Mouse (Mus musculus) bone marrow, adult 2 months (tissue): Measurements from ENCODE around the gene Rbp4. TPM values are rescaled to one million over a fixed set of nuclear protein-coding genes. Genes with fewer than 3 reads are reported as not detected.

Source experiments
- H3K27ac ChIP-seq: fragments of 200-500 bp; 2 replicates; pipeline ENCODE4 v1.5.1; 2012; ENCODE audit warnings: low read depth, mild to moderate bottlenecking, control low read depth, inconsistent platforms, low read length; ENCODE audit not compliant: control insufficient read depth, poor library complexity, insufficient read depth
- H3K4me1 ChIP-seq: fragments of 200-500 bp; 2 replicates; pipeline ENCODE4 v1.6.1; 2011; ENCODE audit warnings: low read length; ENCODE audit not compliant: control insufficient read depth, insufficient read depth
- H3K4me3 ChIP-seq: fragments of 200-500 bp; replicated peaks from 2 replicates; pipeline ENCODE3; 2011; ENCODE audit warnings: mild to moderate bottlenecking, low read depth, low read length, control low read depth; ENCODE audit not compliant: control insufficient read depth
- CTCF ChIP-seq: fragments of 200-500 bp; IDR thresholded peaks from 2 replicates; pipeline ENCODE4 v1.5.1; 2011; ENCODE audit warnings: low read length, control low read depth; ENCODE audit not compliant: control insufficient read depth, insufficient read depth
- POLR2A ChIP-seq: fragments of 200-500 bp; IDR thresholded peaks from 2 replicates; pipeline ENCODE4 v1.6.1; 2011; ENCODE audit warnings: low read depth, mild to moderate bottlenecking, control low read depth, low read length, borderline replicate concordance; ENCODE audit not compliant: control insufficient read depth
- WGBS: fragments of 180-500 bp; shearing (Covaris S2); methylation state at CpG from one replicate; pipeline ENCODE4 v1.1.7; 2018; 5-methylcytosine and 5-hydroxymethylcytosine counted together
- polyA plus RNA-seq: library from polyadenylated mRNA; stranded (reverse); fragments of >200 nt; gene quantifications from 2 replicates; pipeline ENCODE4 v1.2.4, GENCODE M21; 2011; ENCODE audit warnings: low replicate concordance; ENCODE audit not compliant: missing spikeins, insufficient read depth, insufficient read length

Gene Rbp4
- polyA plus RNA-seq: 2.9 and 23.0 TPM in 2 replicates

- no peak within 1 kb of the TSS for H3K27ac ChIP-seq
- H3K4me3 ChIP-seq: no peak within 1 kb of the TSS
- no peaks in the 10 kb centered on the region for H3K4me1 ChIP-seq
- no peak for TF ChIP-seq CTCF
- TF ChIP-seq POLR2A: no peak
- WGBS: 42% methylated on average over 6 of the region's 6 CpGs
Observed at GRCm38 (mm10) chr19:38125219-38125610, at the start of gene Rbp4. Rbp4 (minus strand) TSS chr19:38125281.

GRCm38 (mm10) chr19:38164633-38165032 lies 39.6 kb upstream of the Rbp4 start:
- no peak overlapping the region for H3K27ac ChIP-seq
- 35% methylated on average over 2 of the region's 2 CpGs for WGBS
- no peaks in the 10 kb centered on the region for H3K4me1 ChIP-seq
- no peak overlapping the region for H3K4me3 ChIP-seq
- TF ChIP-seq POLR2A (no peak), CTCF (no peak)

DNA sequence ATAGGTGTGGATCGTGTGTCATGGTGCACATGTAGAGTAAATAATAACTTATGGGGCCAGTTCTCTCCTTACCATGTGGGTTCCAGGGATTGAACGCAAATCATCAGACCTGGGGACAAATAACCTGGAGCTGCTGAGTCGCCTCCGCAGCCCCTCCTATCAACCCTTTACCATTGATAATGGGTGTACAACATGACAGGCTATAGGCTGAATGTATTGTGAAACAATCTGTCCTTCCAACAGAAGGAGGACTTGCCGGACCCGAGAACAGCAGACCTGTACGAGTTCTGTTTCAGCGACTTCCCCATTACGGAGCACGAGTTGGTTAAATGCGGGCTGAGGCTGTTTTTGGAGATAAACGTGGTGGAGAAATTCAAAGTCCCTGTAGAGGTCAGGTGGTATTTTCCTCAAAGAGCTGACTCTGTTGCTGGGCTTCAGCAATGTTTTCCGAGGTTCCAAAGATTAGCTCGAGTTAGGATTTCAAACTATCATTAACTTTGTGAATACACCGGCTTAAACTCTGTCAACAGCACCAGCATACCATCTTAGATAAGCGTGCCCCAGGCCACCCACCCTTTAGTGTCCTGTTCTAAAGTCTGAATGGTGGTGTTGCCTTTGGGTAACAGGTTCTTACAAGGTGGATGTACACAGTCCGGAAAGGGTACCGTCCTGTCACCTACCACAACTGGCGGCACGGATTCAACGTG lies 36.7 kb upstream of the Rbp4 start:
- Histone ChIP-seq H3K27ac (no peak overlapping the region), H3K4me1 (no peaks in the 10 kb centered on the region), H3K4me3 (no peak overlapping the region)
- 80% methylated on average over 21 of the region's 21 CpGs for WGBS
- TF ChIP-seq POLR2A: no peak
- no peak for TF ChIP-seq CTCF

GRCm38 (mm10) chr19:38156243-38156642 lies 31.2 kb upstream of the Rbp4 start:
- TF ChIP-seq POLR2A (no peak), CTCF (no peak)
- Histone ChIP-seq H3K4me3 (no peak overlapping the region), H3K4me1 (no peaks in the 10 kb centered on the region), H3K27ac (no peak overlapping the region)
- WGBS: 88% methylated on average over 1 of the region's 1 CpGs

DNA sequence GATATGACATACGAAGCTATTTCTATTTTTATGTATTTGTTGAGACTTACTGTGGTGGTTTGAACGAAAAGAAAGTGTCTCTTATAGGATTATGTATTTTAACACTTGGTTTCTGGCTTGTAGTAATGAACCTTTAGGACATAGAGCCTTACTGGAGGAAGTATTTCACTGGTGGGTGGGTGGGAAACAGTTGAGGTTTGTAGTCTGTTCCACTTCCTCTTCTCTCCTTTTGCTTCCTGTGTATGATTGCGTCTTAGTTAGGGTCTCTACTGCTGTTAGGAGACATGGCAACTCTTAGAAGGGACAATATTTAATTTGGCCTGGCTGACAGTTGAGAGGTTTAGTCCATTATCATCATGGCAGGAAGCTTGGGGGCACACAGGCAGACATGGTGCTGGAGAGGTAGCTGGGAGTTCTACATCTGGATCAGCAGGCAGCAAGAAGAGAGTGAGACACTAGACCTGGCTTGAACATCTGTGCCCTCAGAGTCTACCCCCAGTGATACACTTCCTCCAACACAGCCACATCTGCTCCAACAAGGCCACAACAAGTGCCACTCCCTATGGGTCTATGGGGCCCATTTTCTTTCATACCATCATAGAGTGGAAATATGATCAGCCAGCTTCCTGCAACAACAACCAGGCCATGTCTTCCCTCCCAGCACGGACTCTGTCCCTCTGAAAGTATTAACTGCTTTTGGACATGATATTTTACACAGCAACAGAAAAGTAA lies 18.6 kb upstream of the Rbp4 start:
- TF ChIP-seq CTCF (no peak), POLR2A (no peak)
- 10% methylated on average over 4 of the region's 4 CpGs for WGBS
- H3K4me1 ChIP-seq: no peaks in the 10 kb centered on the region; the same call in 1 of the 2 replicates
- H3K27ac ChIP-seq: no peak overlapping the region; the same call in 1 of the 2 replicates
- H3K4me3 ChIP-seq: no peak overlapping the region

DNA sequence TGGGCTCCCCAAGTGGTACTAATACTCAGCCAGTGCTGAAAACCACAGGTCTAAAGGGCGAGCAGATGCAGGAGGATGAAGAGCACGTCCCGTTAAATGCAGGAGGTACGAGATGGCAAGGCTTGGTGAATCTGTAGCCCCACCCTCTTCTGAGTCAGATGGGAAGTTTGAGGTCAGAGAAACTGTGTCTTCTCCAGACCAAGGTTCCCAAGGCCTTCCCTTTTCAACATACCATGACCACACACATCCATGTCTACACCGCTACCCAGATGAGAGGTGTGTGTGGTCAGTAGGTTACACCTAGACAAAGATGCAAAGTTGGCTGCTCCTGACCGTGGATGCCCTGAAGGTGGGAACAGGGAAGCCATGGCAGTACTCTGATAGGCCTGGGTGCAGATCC lies 9.7 kb upstream of the Rbp4 start:
- Histone ChIP-seq H3K27ac (no peak overlapping the region), H3K4me1 (no peaks in the 10 kb centered on the region), H3K4me3 (no peak overlapping the region)
- TF ChIP-seq CTCF (no peak), POLR2A (no peak)
- WGBS: 56% methylated on average over 6 of the region's 6 CpGs

DNA sequence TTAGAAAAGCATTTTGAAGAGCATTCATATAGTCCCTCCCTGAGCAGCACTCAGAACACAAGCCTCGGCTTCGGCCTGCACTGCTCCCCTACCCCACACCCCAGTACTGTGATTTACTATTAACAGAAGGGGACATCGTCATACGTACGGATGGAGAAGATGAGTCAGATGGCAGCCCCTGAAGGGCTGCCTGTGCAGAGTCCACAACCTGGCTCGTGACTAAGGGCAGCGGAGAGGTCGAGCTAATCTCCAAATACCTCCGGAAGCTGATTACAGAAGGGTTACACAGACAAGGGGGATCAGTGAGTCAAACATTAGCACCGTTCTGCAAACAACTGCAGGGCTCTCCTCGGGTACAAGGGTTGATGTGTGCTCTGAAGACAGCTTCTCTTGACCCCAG lies 8.9 kb upstream of the Rbp4 start:
- Histone ChIP-seq H3K4me3 (no peak overlapping the region), H3K27ac (no peak overlapping the region), H3K4me1 (no peaks in the 10 kb centered on the region)
- no peak for TF ChIP-seq CTCF
- TF ChIP-seq POLR2A: no peak
- 68% methylated on average over 11 of the region's 11 CpGs for WGBS

DNA sequence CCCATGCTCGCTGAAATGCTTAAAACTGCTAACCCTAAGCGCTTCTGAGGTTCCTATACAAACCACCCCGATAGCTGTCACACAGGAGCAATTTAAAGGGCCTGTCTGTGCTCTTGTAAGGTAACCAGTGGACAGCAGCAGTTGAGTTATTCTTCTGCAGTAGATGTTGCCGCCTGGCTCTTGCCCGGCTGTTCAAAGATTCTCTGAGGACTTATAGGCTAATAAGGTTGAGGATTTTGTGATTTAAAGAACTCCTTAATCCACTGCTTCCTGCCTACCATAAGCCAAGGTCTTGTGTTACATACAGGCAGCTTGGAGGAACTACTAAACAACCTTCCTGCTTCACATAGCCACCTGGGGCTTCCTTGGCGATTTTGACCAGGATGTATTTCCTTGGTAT lies 7.4 kb upstream of the Rbp4 start, which contains the start of gene Pde6c:
Pde6c (plus strand) TSS at position 301 of the 400 bp plus-strand sequence.
- Histone ChIP-seq H3K4me1 (no peaks in the 10 kb centered on the region), H3K27ac (no peak within 1 kb of the TSS), H3K4me3 (no peak within 1 kb of the TSS)
- 67% methylated on average over 6 of the region's 6 CpGs for WGBS
- TF ChIP-seq CTCF (no peak), POLR2A (no peak)

DNA sequence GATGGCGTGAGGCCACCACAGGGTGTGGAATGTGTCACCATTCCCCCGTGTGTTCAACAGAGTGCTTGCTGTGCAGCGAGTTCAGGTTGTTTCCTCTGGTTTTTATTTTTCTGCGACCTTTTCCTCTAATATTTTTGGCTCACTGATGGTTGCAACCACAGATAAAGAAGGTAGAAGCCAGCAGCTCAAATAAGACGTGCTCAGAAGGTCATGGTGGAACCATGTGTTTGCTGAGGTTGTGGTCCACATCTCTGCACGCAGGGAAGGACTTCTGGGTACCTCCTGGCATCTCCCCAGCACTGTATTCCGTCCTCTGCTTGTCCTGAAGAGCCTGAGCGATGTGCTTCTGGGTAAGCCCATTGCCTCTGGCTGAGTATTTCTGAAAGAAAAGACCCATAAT lies 1.6 kb upstream of the Rbp4 start:
- no peak for TF ChIP-seq CTCF
- TF ChIP-seq POLR2A: no peak
- 49% methylated on average over 8 of the region's 8 CpGs for WGBS
- no peaks in the 10 kb centered on the region for H3K4me1 ChIP-seq
- no peak overlapping the region for H3K27ac ChIP-seq
- no peak overlapping the region for H3K4me3 ChIP-seq
